Mouse (Mus musculus): Measurements from ENCODE around the gene Lamtor1.

Gene Lamtor1

GRCm38 (mm10) chr7:101952098-101952497 is 46.4 kb downstream of the Lamtor1 start:
- DNase-seq (ENCODE audit: low read depth in 2 of 2, low spot score in 2 of 2): no peak

GRCm38 (mm10) chr7:101954163-101954562 is 48.5 kb downstream of the Lamtor1 start:
- DNase-seq (ENCODE audit: low read depth in 2 of 2, low spot score in 2 of 2): no peak

GRCm38 (mm10) chr7:101955276-101955675 is 49.6 kb downstream of the Lamtor1 start:
- DNase-seq (ENCODE audit: low read depth in 2 of 2, low spot score in 2 of 2): no peak

- DNase-seq (ENCODE audit: low read depth in 2 of 2, low spot score in 2 of 2): no peak
These were observed 50.2 kb downstream of the Lamtor1 start for GRCm38 (mm10) chr7:101955862-101956261.

GRCm38 (mm10) chr7:101956481-101956880 is 50.8 kb downstream of the Lamtor1 start:
- DNase-seq (ENCODE audit: low read depth in 2 of 2, low spot score in 2 of 2): no peak

GRCm38 (mm10) chr7:101956911-101957310 is 51.2 kb downstream of the Lamtor1 start:
- no peak for DNase-seq (ENCODE audit: low read depth in 2 of 2, low spot score in 2 of 2)

- DNase-seq (ENCODE audit: low read depth in 2 of 2, low spot score in 2 of 2): no peak
These were observed 57.1 kb downstream of the Lamtor1 start for GRCm38 (mm10) chr7:101962829-101963228.

GRCm38 (mm10) chr7:101963621-101964020 is 57.9 kb downstream of the Lamtor1 start:
- DNase-seq (ENCODE audit: low read depth in 2 of 2, low spot score in 2 of 2): no peak

GRCm38 (mm10) chr7:101964551-101964950 is 58.8 kb downstream of the Lamtor1 start:
- DNase-seq (ENCODE audit: low read depth in 2 of 2, low spot score in 2 of 2): no peak

GRCm38 (mm10) chr7:101965606-101966005 is 59.9 kb downstream of the Lamtor1 start:
- no peak for DNase-seq (ENCODE audit: low read depth in 2 of 2, low spot score in 2 of 2)

GRCm38 (mm10) chr7:101967256-101967655 is 61.6 kb downstream of the Lamtor1 start:
- no peak for DNase-seq (ENCODE audit: low read depth in 2 of 2, low spot score in 2 of 2)

GRCm38 (mm10) chr7:101968751-101969150 is 63.0 kb downstream of the Lamtor1 start:
- no peak for DNase-seq (ENCODE audit: low read depth in 2 of 2, low spot score in 2 of 2)

- DNase-seq (ENCODE audit: low read depth in 2 of 2, low spot score in 2 of 2): peak; percentile 78 to 83
These were observed 64.2 kb downstream of the Lamtor1 start for GRCm38 (mm10) chr7:101969694-101970428.

- DNase-seq (ENCODE audit: low read depth in 2 of 2, low spot score in 2 of 2): peak in 1 of 2 experiments; percentile 78
These were observed 64.7 kb downstream of the Lamtor1 start for GRCm38 (mm10) chr7:101970429-101970775.

- peak; percentile 70 to 78 for DNase-seq (ENCODE audit: low read depth in 2 of 2, low spot score in 2 of 2)
These were observed 65.2 kb downstream of the Lamtor1 start for GRCm38 (mm10) chr7:101970821-101971461.

GRCm38 (mm10) chr7:101971721-101972120 is 66.0 kb downstream of the Lamtor1 start:
- no peak for DNase-seq (ENCODE audit: low read depth in 2 of 2, low spot score in 2 of 2)

GRCm38 (mm10) chr7:101973730-101974129 is 68.0 kb downstream of the Lamtor1 start:
- no peak for DNase-seq (ENCODE audit: low read depth in 2 of 2, low spot score in 2 of 2)

- no peak for DNase-seq (ENCODE audit: low read depth in 2 of 2, low spot score in 2 of 2)
These were observed 68.8 kb downstream of the Lamtor1 start for GRCm38 (mm10) chr7:101974505-101974904.
